Mouse (Mus musculus) limb, embryonic 11.5 days (tissue): ENCODE data around the gene Lonrf2. TPM values are rescaled to one million over a fixed set of nuclear protein-coding genes. Genes with fewer than 3 reads are reported as not detected.

Source experiments
- ATAC-seq: fragments of 200-750 bp; cut with Nextera tagmentation; 2 replicates; pipeline ENCODE4 v1.8.0; 2017; ENCODE audit warnings: low read depth; ENCODE audit not compliant: insufficient number of reproducible peaks, low FRiP score, low TSS enrichment
- DNase-seq: peaks from one replicate; pipeline ENCODE4 v3.0.0-alpha.2; 2015; ENCODE audit warnings: low spot score
- H3K27ac ChIP-seq: fragments of 300-500 bp; sonication (generic); replicated peaks from 2 replicates; pipeline ENCODE4 v1.5.1; 2014; ENCODE audit warnings: low read depth, mild to moderate bottlenecking, low read length
- H3K27me3 ChIP-seq: fragments of 300-500 bp; sonication (generic); 2 replicates; pipeline ENCODE4 v1.6.1; 2014; ENCODE audit warnings: mild to moderate bottlenecking, low read length, mixed read lengths; ENCODE audit not compliant: control insufficient read depth, insufficient read depth
- H3K36me3 ChIP-seq: fragments of 300-500 bp; sonication (generic); 2 replicates; pipeline ENCODE4 v1.6.1; 2014; ENCODE audit warnings: mild to moderate bottlenecking, low read length, moderate library complexity, mixed read lengths; ENCODE audit not compliant: control insufficient read depth, insufficient read depth
- H3K4me1 ChIP-seq: fragments of 300-500 bp; sonication (generic); 2 replicates; pipeline ENCODE4 v1.6.1; 2014; ENCODE audit warnings: low read length, mixed read lengths; ENCODE audit not compliant: control insufficient read depth, insufficient read depth
- H3K4me2 ChIP-seq: fragments of 300-500 bp; sonication (generic); 2 replicates; pipeline ENCODE4 v1.6.1; 2014; ENCODE audit warnings: low read depth, mild to moderate bottlenecking, moderate library complexity; ENCODE audit not compliant: severe bottlenecking
- H3K4me3 ChIP-seq: fragments of 300-500 bp; sonication (generic); 2 replicates; pipeline ENCODE4 v1.5.1; 2014; ENCODE audit warnings: low read depth, low read length
- H3K9ac ChIP-seq: fragments of 300-500 bp; sonication (generic); 2 replicates; pipeline ENCODE4 v1.6.1; 2014; ENCODE audit warnings: mild to moderate bottlenecking, low read length
- H3K9me3 ChIP-seq: fragments of 300-500 bp; sonication (generic); 2 replicates; pipeline ENCODE4 v1.6.1; 2016; ENCODE audit warnings: low read length; ENCODE audit not compliant: control insufficient read depth
- WGBS: fragments of 180-500 bp; shearing (Covaris S2); extraction: QIAGEN DNeasy Blood & Tissue Kit; methylation state at CpG from one replicate; pipeline ENCODE4 v1.1.7; 2014; 5-methylcytosine and 5-hydroxymethylcytosine counted together
- polyA plus RNA-seq: library from polyadenylated mRNA; unstranded; fragments of >200 nt; fragmentation: Nextera tagmentation; extraction: Ambion mirVana; gene quantifications from 2 replicates; pipeline ENCODE4 v1.2.1, GENCODE M21; 2014

The Lonrf2 gene
- polyA plus RNA-seq, result 0.95 and 1.3 TPM in 2 replicates

GRCm38 (mm10) chr1:38836477-38836872, at the start of gene Lonrf2:
Lonrf2 (minus strand) TSS chr1:38836711.
- peak; percentile 53 for DNase-seq

GRCm38 (mm10) chr1:38885956-38886355, 49.4 kb upstream of the Lonrf2 start:
- DNase-seq (no peak), ATAC-seq (no peak)
- H3K9me3 ChIP-seq, result no peaks in the 10 kb centered on the region
- no peak overlapping the region for H3K4me3 ChIP-seq
- H3K4me2 ChIP-seq, result no peak overlapping the region
- no peaks in the 10 kb centered on the region for H3K4me1 ChIP-seq
- H3K27ac ChIP-seq, result no peak overlapping the region
- H3K36me3 ChIP-seq, result no peaks in the 10 kb centered on the region
- 68% methylated on average over 2 of the region's 2 CpGs for WGBS
- no peaks in the 10 kb centered on the region for H3K27me3 ChIP-seq
- H3K9ac ChIP-seq, result no peak overlapping the region

More at GRCm38 (mm10) chr1:38836477-38836872, at the start of gene Lonrf2:
- H3K4me3 ChIP-seq, result peak within 1 kb of the TSS; percentile 63
- peak within 1 kb of the TSS; percentile 63 for H3K9ac ChIP-seq
- H3K4me1 ChIP-seq, result no peaks in the 10 kb centered on the region; the same call in 1 of the 2 replicates
- ATAC-seq, result peak; percentile 76; the same call in 1 of the 2 replicates
- H3K4me2 ChIP-seq, result peak within 1 kb of the TSS; percentile 100
- H3K36me3 ChIP-seq, result no peaks in the 10 kb centered on the region
- WGBS, result 2% methylated on average over 47 of the region's 47 CpGs
- no peak within 1 kb of the TSS for H3K27ac ChIP-seq
- no peaks in the 10 kb centered on the region for H3K9me3 ChIP-seq
- H3K27me3 ChIP-seq, result peaks cover 26% of the 10 kb centered on the region

GRCm38 (mm10) chr1:38883766-38884165, 47.3 kb upstream of the Lonrf2 start:
- 88% methylated on average over 9 of the region's 9 CpGs for WGBS
- H3K27ac ChIP-seq, result no peak overlapping the region

GRCm38 (mm10) chr1:38882746-38883145, 46.2 kb upstream of the Lonrf2 start:
- Histone ChIP-seq H3K4me1 (no peaks in the 10 kb centered on the region), H3K4me2 (no peak overlapping the region), H3K27me3 (no peaks in the 10 kb centered on the region), H3K4me3 (no peak overlapping the region), H3K9me3 (no peaks in the 10 kb centered on the region), H3K9ac (no peak overlapping the region), H3K36me3 (no peaks in the 10 kb centered on the region), H3K27ac (no peak overlapping the region)
- WGBS, result 85% methylated on average over 4 of the region's 4 CpGs
- ATAC-seq (no peak), DNase-seq (no peak)

More at GRCm38 (mm10) chr1:38883766-38884165, 47.3 kb upstream of the Lonrf2 start:
- Histone ChIP-seq H3K4me2 (no peak overlapping the region), H3K27me3 (no peaks in the 10 kb centered on the region), H3K36me3 (no peaks in the 10 kb centered on the region), H3K4me1 (no peaks in the 10 kb centered on the region), H3K4me3 (no peak overlapping the region), H3K9ac (no peak overlapping the region), H3K9me3 (no peaks in the 10 kb centered on the region)
- ATAC-seq, result no peak
- DNase-seq, result no peak

GRCm38 (mm10) chr1:38881366-38881765, 44.9 kb upstream of the Lonrf2 start:
- DNase-seq, result no peak
- H3K27me3 ChIP-seq, result no peaks in the 10 kb centered on the region
- H3K9me3 ChIP-seq, result no peaks in the 10 kb centered on the region
- no peaks in the 10 kb centered on the region for H3K36me3 ChIP-seq
- no peaks in the 10 kb centered on the region for H3K4me1 ChIP-seq
- WGBS, result 66% methylated on average over 4 of the region's 4 CpGs
- H3K4me3 ChIP-seq, result no peak overlapping the region
- H3K27ac ChIP-seq, result no peak overlapping the region
- ATAC-seq, result no peak
- no peak overlapping the region for H3K4me2 ChIP-seq
- H3K9ac ChIP-seq, result no peak overlapping the region

- H3K4me1 ChIP-seq, result no peaks in the 10 kb centered on the region
- H3K4me3 ChIP-seq, result no peak overlapping the region
- ATAC-seq, result no peak
- H3K9ac ChIP-seq, result no peak overlapping the region
- H3K27me3 ChIP-seq, result no peaks in the 10 kb centered on the region
- WGBS, result 66% methylated on average over 5 of the region's 5 CpGs
- DNase-seq, result no peak
- no peaks in the 10 kb centered on the region for H3K9me3 ChIP-seq
- no peak overlapping the region for H3K27ac ChIP-seq
- no peaks in the 10 kb centered on the region for H3K36me3 ChIP-seq
- no peak overlapping the region for H3K4me2 ChIP-seq
These were observed 40.3 kb upstream of the Lonrf2 start for GRCm38 (mm10) chr1:38876671-38877382.

GRCm38 (mm10) chr1:38873911-38874310, 37.4 kb upstream of the Lonrf2 start:
- 80% methylated on average over 5 of the region's 5 CpGs for WGBS

DNA sequence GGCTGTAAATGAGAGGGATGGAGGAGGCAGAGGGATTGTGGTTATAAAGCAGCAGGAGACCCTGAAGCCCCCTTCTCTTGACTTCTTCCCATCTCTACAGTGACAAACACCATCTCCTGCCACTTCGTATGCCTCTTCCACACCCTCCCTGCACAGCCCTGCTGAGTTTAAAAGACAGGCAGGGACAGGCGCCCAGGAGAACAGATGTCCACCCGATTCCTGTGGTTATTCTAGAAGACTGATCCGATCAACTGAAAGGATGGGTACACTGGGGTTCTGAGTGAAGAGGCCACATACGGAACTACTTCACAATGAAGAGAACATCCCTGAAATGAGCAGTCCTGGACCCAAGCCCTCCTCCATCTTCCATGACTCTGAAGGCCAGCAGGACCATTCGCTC, 35.3 kb upstream of the Lonrf2 start:
- H3K4me2 ChIP-seq, result no peak overlapping the region
- no peaks in the 10 kb centered on the region for H3K36me3 ChIP-seq
- ATAC-seq (no peak), DNase-seq (no peak)
- WGBS, result 85% methylated on average over 6 of the region's 6 CpGs
- H3K27me3 ChIP-seq, result no peaks in the 10 kb centered on the region
- no peak overlapping the region for H3K27ac ChIP-seq
- H3K9me3 ChIP-seq, result no peaks in the 10 kb centered on the region
- no peaks in the 10 kb centered on the region for H3K4me1 ChIP-seq
- H3K9ac ChIP-seq, result no peak overlapping the region
- no peak overlapping the region for H3K4me3 ChIP-seq

More at GRCm38 (mm10) chr1:38873911-38874310, 37.4 kb upstream of the Lonrf2 start:
- Histone ChIP-seq H3K36me3 (no peaks in the 10 kb centered on the region), H3K4me3 (no peak overlapping the region), H3K27ac (no peak overlapping the region), H3K9me3 (no peaks in the 10 kb centered on the region), H3K27me3 (no peaks in the 10 kb centered on the region), H3K9ac (no peak overlapping the region), H3K4me2 (no peak overlapping the region), H3K4me1 (no peaks in the 10 kb centered on the region)
- DNase-seq (no peak), ATAC-seq (no peak)
